Mouse (Mus musculus): ENCODE measurements at regions not wholly inside any gene's neighbourhood (a gene's known extent, or its start where the extent isn't known, plus 50 kb on each side); places are given as distances from the start of the nearest gene placed in this dataset.

DNA sequence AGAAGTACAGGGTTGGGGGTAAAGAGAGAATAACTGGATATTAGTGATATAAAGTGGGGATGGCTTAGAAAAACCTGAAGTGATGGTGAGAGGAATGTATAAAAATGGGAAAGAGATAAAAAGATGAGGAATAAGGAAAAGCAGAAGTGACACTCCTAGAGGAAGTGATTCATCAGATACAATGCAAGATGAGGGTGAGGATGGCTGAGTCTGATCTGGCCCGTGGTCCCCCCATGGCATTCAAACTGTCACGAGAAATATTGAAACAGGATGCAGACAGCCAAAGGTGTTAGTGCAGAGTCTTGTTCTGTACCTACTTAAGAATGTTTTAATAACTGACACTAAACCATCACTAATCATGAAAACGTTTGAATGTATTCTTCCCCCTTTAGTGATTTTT is 56.2 kb upstream of the Kitl start:
- no peak overlapping the region for H3K4me3 ChIP-seq (ENCODE audit: low read depth, low read length)
- no peak overlapping the region for H3K27ac ChIP-seq (ENCODE audit: low read depth, low read length)
- ATAC-seq (replicated peaks; ENCODE audit: low FRiP score) (no peak), DNase-seq (ENCODE audit: low spot score) (no peak)
- H3K36me3 ChIP-seq (ENCODE audit: control insufficient read depth, insufficient read depth, low read length) = no peaks in the 10 kb centered on the region
- no peaks in the 10 kb centered on the region for H3K9me3 ChIP-seq (ENCODE audit: control insufficient read depth, low read length)
- H3K4me2 ChIP-seq = no peak overlapping the region
- H3K9ac ChIP-seq (ENCODE audit: low read depth, low read length) = no peak overlapping the region
- H3K4me1 ChIP-seq (replicated peaks; ENCODE audit: control insufficient read depth, insufficient read depth, low read length) = no peaks in the 10 kb centered on the region
- WGBS = 48% methylated on average over 3 of the region's 3 CpGs
- H3K27me3 ChIP-seq (replicated peaks; ENCODE audit: control insufficient read depth, insufficient read depth, low read length) = no peaks in the 10 kb centered on the region

DNA sequence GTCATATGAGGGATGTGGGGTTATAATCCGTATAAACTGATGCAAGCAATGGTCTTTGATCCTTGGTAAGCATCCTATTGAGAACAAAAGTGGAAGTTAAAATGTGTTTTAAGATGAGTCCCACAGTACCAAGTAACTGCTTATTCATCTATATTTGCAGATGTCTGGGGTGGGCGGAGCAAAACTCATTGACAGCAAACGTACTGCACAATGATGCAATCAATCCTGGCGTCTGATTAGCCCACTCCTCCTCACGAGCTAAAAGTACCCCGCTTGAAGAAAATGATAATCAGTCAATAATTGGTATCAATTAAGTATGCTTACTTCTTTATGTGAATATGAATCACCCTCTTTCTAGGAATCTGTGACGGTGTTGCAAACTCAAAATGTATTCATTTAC is 62.9 kb upstream of the Kitl start:
- no peak for ATAC-seq (replicated peaks; ENCODE audit: low FRiP score)
- Histone ChIP-seq H3K27ac (ENCODE audit: low read depth, low read length) (no peak overlapping the region), H3K36me3 (ENCODE audit: control insufficient read depth, insufficient read depth, low read length) (no peaks in the 10 kb centered on the region), H3K4me2 (no peak overlapping the region), H3K4me1 (replicated peaks; ENCODE audit: control insufficient read depth, insufficient read depth, low read length) (no peaks in the 10 kb centered on the region), H3K9ac (ENCODE audit: low read depth, low read length) (no peak overlapping the region), H3K4me3 (ENCODE audit: low read depth, low read length) (no peak overlapping the region), H3K27me3 (replicated peaks; ENCODE audit: control insufficient read depth, insufficient read depth, low read length) (no peaks in the 10 kb centered on the region), H3K9me3 (ENCODE audit: control insufficient read depth, low read length) (no peaks in the 10 kb centered on the region)
- WGBS = 75% methylated on average over 7 of the region's 7 CpGs
- no peak for DNase-seq (ENCODE audit: low spot score)

DNA sequence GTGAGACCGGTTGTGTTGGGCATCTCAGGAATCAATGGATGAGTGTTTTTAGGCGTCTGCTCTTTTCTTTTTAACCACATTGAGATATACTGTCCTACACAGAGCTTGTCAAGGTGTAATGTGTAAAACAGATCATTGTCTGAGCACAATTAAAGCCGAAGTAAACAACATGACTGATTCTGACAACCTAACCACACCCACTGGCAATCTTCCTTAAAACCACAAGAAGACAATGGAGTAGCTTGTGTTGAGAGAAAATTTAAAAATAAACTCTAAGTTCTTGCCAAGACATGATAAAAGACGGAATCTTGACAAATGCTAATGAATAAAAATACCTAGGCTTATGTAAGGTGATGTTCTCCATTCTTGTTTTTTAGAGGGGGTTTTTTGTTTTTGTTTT is 63.7 kb upstream of the Kitl start:
- DNase-seq (ENCODE audit: low spot score) (no peak), ATAC-seq (replicated peaks; ENCODE audit: low FRiP score) (no peak)
- Histone ChIP-seq H3K4me2 (no peak overlapping the region), H3K9me3 (ENCODE audit: control insufficient read depth, low read length) (no peaks in the 10 kb centered on the region), H3K27ac (ENCODE audit: low read depth, low read length) (no peak overlapping the region), H3K27me3 (replicated peaks; ENCODE audit: control insufficient read depth, insufficient read depth, low read length) (no peaks in the 10 kb centered on the region), H3K4me3 (ENCODE audit: low read depth, low read length) (no peak overlapping the region), H3K36me3 (ENCODE audit: control insufficient read depth, insufficient read depth, low read length) (no peaks in the 10 kb centered on the region), H3K9ac (ENCODE audit: low read depth, low read length) (no peak overlapping the region), H3K4me1 (replicated peaks; ENCODE audit: control insufficient read depth, insufficient read depth, low read length) (no peaks in the 10 kb centered on the region)
- 77% methylated on average over 4 of the region's 4 CpGs for WGBS

DNA sequence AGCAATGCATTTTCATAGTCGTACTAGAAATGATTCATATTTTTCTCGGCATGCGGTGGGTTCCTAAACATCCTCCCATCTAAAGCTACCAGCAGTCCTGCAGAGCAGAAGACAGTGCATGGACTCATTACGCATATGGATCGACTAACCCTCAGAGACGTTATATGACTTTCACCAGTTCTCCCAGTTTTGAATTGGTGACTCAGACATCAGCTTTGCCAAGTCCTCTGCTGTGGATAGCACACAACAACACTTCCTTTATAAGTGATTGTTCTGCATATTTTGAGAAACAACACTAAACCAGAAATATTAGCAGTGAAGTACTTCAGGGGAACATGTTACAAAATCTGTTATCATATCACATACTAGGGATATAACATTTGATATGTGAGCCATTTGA is 64.1 kb upstream of the Kitl start:
- WGBS = 84% methylated on average over 6 of the region's 6 CpGs
- H3K4me3 ChIP-seq (ENCODE audit: low read depth, low read length) = no peak overlapping the region
- ATAC-seq (replicated peaks; ENCODE audit: low FRiP score) = no peak

DNA sequence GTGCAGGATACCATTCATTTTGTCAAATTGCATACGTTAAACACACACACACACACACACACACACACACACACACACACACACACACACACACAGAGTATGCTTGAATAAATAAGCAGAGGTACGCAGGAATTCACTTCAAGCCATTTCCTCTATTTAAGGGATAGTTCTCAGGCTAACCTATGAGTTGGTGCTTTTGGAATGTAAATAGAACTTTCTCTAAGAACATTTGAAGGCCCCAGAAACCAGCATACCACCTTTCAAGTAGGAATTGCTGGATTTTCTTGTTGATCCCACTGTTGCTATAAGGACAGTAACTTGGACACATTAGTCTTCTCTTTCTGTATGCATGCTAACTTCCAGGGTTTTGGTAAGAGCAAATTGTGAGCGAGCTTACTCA is 66.7 kb upstream of the Kitl start:
- Histone ChIP-seq H3K4me2 (no peak overlapping the region), H3K9me3 (ENCODE audit: control insufficient read depth, low read length) (no peaks in the 10 kb centered on the region), H3K36me3 (ENCODE audit: control insufficient read depth, insufficient read depth, low read length) (no peaks in the 10 kb centered on the region), H3K4me1 (replicated peaks; ENCODE audit: control insufficient read depth, insufficient read depth, low read length) (no peaks in the 10 kb centered on the region), H3K27ac (ENCODE audit: low read depth, low read length) (no peak overlapping the region), H3K27me3 (replicated peaks; ENCODE audit: control insufficient read depth, insufficient read depth, low read length) (no peaks in the 10 kb centered on the region), H3K9ac (ENCODE audit: low read depth, low read length) (no peak overlapping the region), H3K4me3 (ENCODE audit: low read depth, low read length) (no peak overlapping the region)
- DNase-seq (ENCODE audit: low spot score) (no peak), ATAC-seq (replicated peaks; ENCODE audit: low FRiP score) (no peak)
- WGBS = 83% methylated on average over 3 of the region's 3 CpGs

More for the DNA sequence above, 64.1 kb upstream of the Kitl start:
- no peak for DNase-seq (ENCODE audit: low spot score)
- Histone ChIP-seq H3K9me3 (ENCODE audit: control insufficient read depth, low read length) (no peaks in the 10 kb centered on the region), H3K4me1 (replicated peaks; ENCODE audit: control insufficient read depth, insufficient read depth, low read length) (no peaks in the 10 kb centered on the region), H3K9ac (ENCODE audit: low read depth, low read length) (no peak overlapping the region), H3K27me3 (replicated peaks; ENCODE audit: control insufficient read depth, insufficient read depth, low read length) (no peaks in the 10 kb centered on the region), H3K36me3 (ENCODE audit: control insufficient read depth, insufficient read depth, low read length) (no peaks in the 10 kb centered on the region), H3K4me2 (no peak overlapping the region), H3K27ac (ENCODE audit: low read depth, low read length) (no peak overlapping the region)

DNA sequence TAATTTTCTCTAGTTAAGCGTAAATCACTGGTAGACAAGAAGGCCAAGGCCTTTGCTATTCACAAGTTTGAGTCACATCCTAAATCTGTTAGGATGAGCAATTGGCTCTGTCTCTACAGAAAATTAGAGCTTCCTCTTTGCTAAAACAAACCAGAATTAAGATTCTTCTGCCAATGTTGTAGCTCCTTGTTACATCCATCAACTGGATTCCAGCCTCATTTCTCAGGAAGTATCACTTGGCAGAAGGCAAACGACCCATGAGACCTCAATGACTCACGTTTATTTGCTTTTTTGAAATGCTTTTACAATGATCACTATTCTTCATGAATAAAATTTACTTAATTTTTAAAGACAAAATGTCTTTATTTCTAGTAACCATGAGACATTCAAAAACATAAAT is 70.0 kb upstream of the Kitl start:
- ATAC-seq (replicated peaks; ENCODE audit: low FRiP score) (no peak), DNase-seq (ENCODE audit: low spot score) (no peak)
- Histone ChIP-seq H3K27me3 (replicated peaks; ENCODE audit: control insufficient read depth, insufficient read depth, low read length) (no peaks in the 10 kb centered on the region), H3K9ac (ENCODE audit: low read depth, low read length) (no peak overlapping the region), H3K9me3 (ENCODE audit: control insufficient read depth, low read length) (no peaks in the 10 kb centered on the region), H3K4me3 (ENCODE audit: low read depth, low read length) (no peak overlapping the region), H3K4me2 (no peak overlapping the region), H3K4me1 (replicated peaks; ENCODE audit: control insufficient read depth, insufficient read depth, low read length) (no peaks in the 10 kb centered on the region), H3K27ac (ENCODE audit: low read depth, low read length) (no peak overlapping the region), H3K36me3 (ENCODE audit: control insufficient read depth, insufficient read depth, low read length) (no peaks in the 10 kb centered on the region)
- WGBS = 75% methylated on average over 3 of the region's 3 CpGs

DNA sequence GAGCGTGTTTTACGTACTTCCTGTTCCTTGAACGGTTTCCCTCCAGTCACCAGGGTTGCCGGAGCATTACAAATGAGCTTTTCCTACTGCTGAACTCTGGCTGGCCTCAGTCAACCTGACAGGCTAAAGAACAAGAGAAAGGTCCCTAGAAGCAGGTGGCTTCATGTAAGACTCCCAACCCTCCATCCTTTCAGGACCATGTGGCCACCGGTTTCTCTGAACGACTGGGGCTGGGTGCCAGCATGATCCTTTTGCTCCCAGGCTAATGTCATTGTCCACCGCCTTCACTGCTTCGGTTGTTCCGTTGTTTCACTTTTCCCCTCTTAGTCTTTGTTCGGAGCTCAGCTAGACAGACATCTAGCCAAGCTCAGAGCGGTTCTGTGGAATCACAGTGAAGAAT is 73.8 kb upstream of the Kitl start:
- ATAC-seq (replicated peaks; ENCODE audit: low FRiP score) (no peak), DNase-seq (ENCODE audit: low spot score) (no peak)
- Histone ChIP-seq H3K27ac (ENCODE audit: low read depth, low read length) (no peak overlapping the region), H3K36me3 (ENCODE audit: control insufficient read depth, insufficient read depth, low read length) (no peaks in the 10 kb centered on the region), H3K9ac (ENCODE audit: low read depth, low read length) (no peak overlapping the region), H3K4me3 (ENCODE audit: low read depth, low read length) (no peak overlapping the region), H3K4me1 (replicated peaks; ENCODE audit: control insufficient read depth, insufficient read depth, low read length) (no peaks in the 10 kb centered on the region), H3K27me3 (replicated peaks; ENCODE audit: control insufficient read depth, insufficient read depth, low read length) (no peaks in the 10 kb centered on the region), H3K4me2 (no peak overlapping the region), H3K9me3 (ENCODE audit: control insufficient read depth, low read length) (no peaks in the 10 kb centered on the region)
- 72% methylated on average over 11 of the region's 11 CpGs for WGBS

DNA sequence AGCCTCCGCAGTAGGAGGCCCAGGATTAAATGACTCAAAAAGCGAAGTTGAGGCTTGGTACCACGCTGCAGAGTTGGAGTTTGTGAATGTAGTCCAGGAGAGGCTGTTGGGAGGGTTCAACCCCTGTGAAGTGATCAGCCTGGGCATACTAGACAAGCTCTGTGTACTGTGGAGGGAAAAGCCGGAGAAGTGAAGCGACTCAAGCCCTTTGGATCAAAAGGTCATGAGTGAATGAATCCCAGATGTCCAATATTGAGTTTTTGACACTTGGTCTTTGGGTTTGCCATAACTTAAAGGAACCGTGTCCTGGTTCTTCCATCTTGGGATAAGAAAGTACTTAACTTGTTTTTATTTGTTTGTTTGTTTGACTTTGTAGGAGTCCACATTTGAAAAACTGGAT is 76.5 kb upstream of the Kitl start:
- Histone ChIP-seq H3K27ac (ENCODE audit: low read depth, low read length) (no peak overlapping the region), H3K27me3 (replicated peaks; ENCODE audit: control insufficient read depth, insufficient read depth, low read length) (no peaks in the 10 kb centered on the region), H3K4me2 (no peak overlapping the region), H3K9me3 (ENCODE audit: control insufficient read depth, low read length) (no peaks in the 10 kb centered on the region), H3K9ac (ENCODE audit: low read depth, low read length) (no peak overlapping the region), H3K36me3 (ENCODE audit: control insufficient read depth, insufficient read depth, low read length) (no peaks in the 10 kb centered on the region), H3K4me1 (replicated peaks; ENCODE audit: control insufficient read depth, insufficient read depth, low read length) (no peaks in the 10 kb centered on the region), H3K4me3 (ENCODE audit: low read depth, low read length) (no peak overlapping the region)
- ATAC-seq (replicated peaks; ENCODE audit: low FRiP score) = no peak
- DNase-seq (ENCODE audit: low spot score) = no peak
- WGBS = 81% methylated on average over 6 of the region's 6 CpGs

DNA sequence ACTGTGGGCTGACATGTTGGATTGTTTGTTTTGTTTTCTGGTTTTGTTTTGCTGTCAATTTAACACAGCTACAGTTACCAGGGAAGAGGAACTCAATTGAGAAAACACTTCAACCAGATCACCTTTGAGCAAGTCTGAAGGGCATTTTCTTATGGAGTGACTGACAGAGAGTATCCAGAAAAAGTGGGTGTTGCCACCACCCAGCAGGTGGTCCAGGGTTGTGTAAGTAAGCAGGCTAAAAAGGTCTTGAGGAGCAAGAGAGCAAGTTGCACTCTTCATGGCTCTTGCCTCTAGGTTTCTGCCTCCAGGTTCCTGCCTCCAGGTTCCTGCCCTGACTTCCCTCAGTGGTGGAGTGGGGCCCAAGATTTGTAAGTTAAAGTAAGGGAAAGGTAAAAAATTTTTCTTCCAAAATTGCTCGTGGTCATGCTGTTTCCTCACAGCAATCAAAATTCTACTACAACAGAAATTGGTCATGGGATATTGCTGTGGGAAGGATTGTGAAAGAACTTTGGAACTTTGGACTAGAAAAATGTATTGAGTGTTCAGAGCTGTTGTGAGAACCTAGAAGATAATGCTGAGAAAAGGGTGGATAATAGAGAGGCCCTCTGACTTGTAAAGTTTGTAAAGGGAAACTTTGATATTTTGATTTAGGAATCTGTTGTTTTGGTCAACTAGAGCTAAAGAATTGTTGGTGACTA is 77.4 kb upstream of the Kitl start:
- no peaks in the 10 kb centered on the region for H3K27me3 ChIP-seq (replicated peaks; ENCODE audit: control insufficient read depth, insufficient read depth, low read length)
- no peak for ATAC-seq (replicated peaks; ENCODE audit: low FRiP score)
- H3K9me3 ChIP-seq (ENCODE audit: control insufficient read depth, low read length) = no peaks in the 10 kb centered on the region
- no peak for DNase-seq (ENCODE audit: low spot score)
- no peak overlapping the region for H3K27ac ChIP-seq (ENCODE audit: low read depth, low read length)
- H3K4me3 ChIP-seq (ENCODE audit: low read depth, low read length) = no peak overlapping the region
- H3K9ac ChIP-seq (ENCODE audit: low read depth, low read length) = no peak overlapping the region
- no peak overlapping the region for H3K4me2 ChIP-seq
- H3K36me3 ChIP-seq (ENCODE audit: control insufficient read depth, insufficient read depth, low read length) = no peaks in the 10 kb centered on the region
- H3K4me1 ChIP-seq (replicated peaks; ENCODE audit: control insufficient read depth, insufficient read depth, low read length) = no peaks in the 10 kb centered on the region
- 74% methylated on average over 1 of the region's 1 CpGs for WGBS
